Mouse (Mus musculus): ENCODE data around the gene Gna11. TPM values are rescaled to one million over a fixed set of nuclear protein-coding genes. Genes with fewer than 3 reads are reported as not detected.
A peak's percentile ranks its signal among the peaks of the same experiment; 100 is the strongest.

Gna11 gene
- total and polyA plus RNA-seq, 2 experiments from 2014 or later, result 114 to 126 TPM

DNA sequence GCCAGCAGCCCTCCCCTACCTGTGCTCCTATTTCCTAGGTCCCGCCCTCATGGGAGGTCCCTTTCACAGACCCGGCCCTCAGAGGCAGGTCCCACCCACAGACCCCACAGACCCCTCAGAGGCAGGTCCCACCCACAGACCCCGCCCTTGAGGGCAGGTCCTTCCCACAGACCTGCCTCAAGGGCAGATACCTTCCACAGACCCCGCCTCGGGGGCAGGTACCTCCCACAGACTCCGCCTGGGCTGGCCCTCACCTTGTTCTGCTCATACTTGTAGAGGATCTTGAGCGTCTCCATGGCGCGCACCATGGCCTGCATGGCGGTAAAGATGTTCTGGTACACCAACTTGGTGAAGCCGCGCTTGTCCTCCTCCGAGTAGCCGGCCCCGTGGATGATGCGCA is 10.2 kb downstream of the Gna11 start:
- H3K9ac ChIP-seq, result no peak overlapping the region
- ATAC-seq, result no peak
- TF ChIP-seq CTCF (IDR thresholded peaks at IDR 0.05; ENCODE audit: low read depth), result no peak

DNA sequence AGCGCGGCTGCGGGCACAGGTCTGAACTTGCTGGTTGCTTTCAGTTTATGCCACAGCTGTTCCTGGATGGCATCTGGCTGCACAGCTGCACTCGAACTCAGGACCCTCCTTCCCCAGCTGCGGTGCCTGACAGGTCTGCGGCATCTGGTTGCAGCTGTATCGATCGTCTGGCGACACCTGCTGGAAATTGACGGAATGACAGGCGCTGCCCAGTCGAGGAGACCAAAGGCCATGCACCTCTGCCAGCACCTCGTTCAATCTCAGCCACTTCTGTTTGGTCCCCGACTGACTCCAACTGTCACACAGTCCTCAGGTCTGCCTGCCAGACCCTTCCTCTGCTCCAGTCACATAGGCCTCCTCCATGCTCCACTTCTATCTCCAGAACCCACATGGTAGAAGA is 18.2 kb downstream of the Gna11 start:
- no peaks in the 10 kb centered on the region for H3K9me3 ChIP-seq (ENCODE audit: low read length)
- no peak for ATAC-seq
- no peak overlapping the region for H3K4me3 ChIP-seq (ENCODE audit: low read depth, low read length)
- H3K36me3 ChIP-seq (ENCODE audit: insufficient read depth), result peaks cover 33% of the 10 kb centered on the region
- H3K4me1 ChIP-seq (ENCODE audit: insufficient read depth), result no peaks in the 10 kb centered on the region
- H3K4me2 ChIP-seq (ENCODE audit: low read depth), result no peak overlapping the region
- H3K27me3 ChIP-seq (ENCODE audit: insufficient read depth, low read length), result no peaks in the 10 kb centered on the region
- H3K9ac ChIP-seq, result no peak overlapping the region
- no peak overlapping the region for H3K27ac ChIP-seq (ENCODE audit: low read depth, low read length)
- peak; percentile 83 for TF ChIP-seq CTCF (IDR thresholded peaks at IDR 0.05; ENCODE audit: low read depth)
- peak; percentile 63 for DNase-seq
- 14% methylated on average over 14 of the region's 14 CpGs for WGBS

More for the DNA sequence above, 10.2 kb downstream of the Gna11 start:
- WGBS, result 73% methylated on average over 16 of the region's 16 CpGs
- no peak overlapping the region for H3K27ac ChIP-seq (ENCODE audit: low read depth, low read length)
- H3K27me3 ChIP-seq (ENCODE audit: insufficient read depth, low read length), result no peaks in the 10 kb centered on the region
- no peaks in the 10 kb centered on the region for H3K9me3 ChIP-seq (ENCODE audit: low read length)
- no peak for DNase-seq
- no peak overlapping the region for H3K4me2 ChIP-seq (ENCODE audit: low read depth)
- H3K36me3 ChIP-seq (ENCODE audit: insufficient read depth), result peaks cover 25% of the 10 kb centered on the region
- H3K4me1 ChIP-seq (ENCODE audit: insufficient read depth), result no peaks in the 10 kb centered on the region
- H3K4me3 ChIP-seq (ENCODE audit: low read depth, low read length), result no peak overlapping the region

DNA sequence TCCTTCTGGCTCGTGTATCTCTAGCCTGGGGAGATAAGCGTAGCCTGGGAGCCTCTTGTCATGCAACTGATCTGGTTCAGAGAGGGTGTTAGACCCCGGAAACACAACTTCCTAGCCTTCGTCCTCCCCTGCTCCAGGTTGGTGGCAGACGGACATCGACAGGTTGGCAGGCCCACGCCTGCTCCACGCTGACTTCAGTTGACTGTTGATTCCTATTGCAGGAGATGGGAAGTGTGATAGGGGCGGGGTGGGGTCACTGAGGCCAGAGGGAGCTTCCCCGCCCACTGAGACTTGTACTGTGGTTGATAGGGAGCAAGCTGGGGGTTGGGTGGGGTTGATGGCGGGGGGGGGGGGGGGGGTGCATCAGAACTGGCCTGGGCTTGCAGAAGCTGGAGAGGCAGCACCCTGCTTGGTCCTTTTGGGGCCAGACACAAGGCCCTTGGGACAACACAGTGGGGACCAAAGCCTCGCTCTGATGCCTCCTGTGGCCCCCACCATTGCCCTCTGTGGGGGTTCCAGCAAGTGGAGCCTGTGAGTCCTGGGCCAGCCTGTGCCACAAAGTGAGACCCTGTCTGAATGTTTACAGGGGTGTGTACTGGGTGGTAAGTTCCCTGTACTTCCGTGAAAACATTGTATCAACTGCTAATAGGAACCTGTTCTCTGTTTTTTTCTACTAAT is 19.8 kb downstream of the Gna11 start:
- H3K27me3 ChIP-seq (ENCODE audit: insufficient read depth, low read length), result no peaks in the 10 kb centered on the region
- no peak for TF ChIP-seq CTCF (IDR thresholded peaks at IDR 0.05; ENCODE audit: low read depth)
- ATAC-seq, result no peak
- no peaks in the 10 kb centered on the region for H3K4me1 ChIP-seq (ENCODE audit: insufficient read depth)
- no peaks in the 10 kb centered on the region for H3K9me3 ChIP-seq (ENCODE audit: low read length)
- H3K4me3 ChIP-seq (ENCODE audit: low read depth, low read length), result no peak overlapping the region
- H3K9ac ChIP-seq, result no peak overlapping the region
- no peak overlapping the region for H3K4me2 ChIP-seq (ENCODE audit: low read depth)
- peaks cover 25% of the 10 kb centered on the region for H3K36me3 ChIP-seq (ENCODE audit: insufficient read depth)
- no peak overlapping the region for H3K27ac ChIP-seq (ENCODE audit: low read depth, low read length)
- 75% methylated on average over 12 of the region's 13 CpGs for WGBS
- no peak for DNase-seq

DNA sequence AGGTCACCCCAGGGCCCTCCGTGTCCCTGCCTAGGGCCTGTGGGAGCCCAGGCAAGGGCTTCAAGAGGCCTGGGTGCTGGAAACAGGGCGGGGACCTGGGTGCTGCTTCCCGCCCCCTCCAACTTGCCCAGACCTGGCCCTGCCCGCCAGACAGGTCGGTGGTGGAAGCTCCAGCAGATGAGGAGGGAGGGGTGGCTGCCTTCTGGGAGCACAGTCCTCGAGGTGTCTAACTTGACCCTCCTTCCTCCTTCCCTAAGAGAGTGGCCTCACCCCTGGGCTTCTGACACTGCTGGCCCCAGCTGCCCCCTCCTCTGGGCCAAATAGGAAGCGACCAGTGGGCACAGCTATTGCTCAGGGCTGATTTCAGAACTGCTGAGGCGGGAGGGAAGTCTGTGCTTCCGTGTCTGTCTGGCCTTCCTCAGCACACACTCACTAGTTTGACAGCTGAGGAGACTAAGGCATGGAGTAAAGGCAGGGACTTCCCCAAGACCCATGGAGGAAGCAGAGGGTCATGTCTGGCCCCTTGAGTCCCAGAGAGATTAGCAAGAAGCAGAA is 20.9 kb downstream of the Gna11 start, which contains the start of gene Gna15:
Gene Gna15 (minus strand): TSS at position 175 of the 555 bp plus-strand sequence.
- peaks cover 14% of the 10 kb centered on the region for H3K36me3 ChIP-seq (ENCODE audit: insufficient read depth)
- TF ChIP-seq CTCF (IDR thresholded peaks at IDR 0.05; ENCODE audit: low read depth), result no peak
- H3K27me3 ChIP-seq (ENCODE audit: insufficient read depth, low read length), result no peaks in the 10 kb centered on the region
- no peak within 1 kb of the TSS for H3K9ac ChIP-seq
- H3K4me3 ChIP-seq (ENCODE audit: low read depth, low read length), result no peak within 1 kb of the TSS
- no peaks in the 10 kb centered on the region for H3K4me1 ChIP-seq (ENCODE audit: insufficient read depth)
- DNase-seq (no peak), ATAC-seq (no peak)
- WGBS, result 30% methylated on average over 9 of the region's 9 CpGs
- no peak within 1 kb of the TSS for H3K4me2 ChIP-seq (ENCODE audit: low read depth)
- no peak within 1 kb of the TSS for H3K27ac ChIP-seq (ENCODE audit: low read depth, low read length)
- H3K9me3 ChIP-seq (ENCODE audit: low read length), result no peaks in the 10 kb centered on the region

DNA sequence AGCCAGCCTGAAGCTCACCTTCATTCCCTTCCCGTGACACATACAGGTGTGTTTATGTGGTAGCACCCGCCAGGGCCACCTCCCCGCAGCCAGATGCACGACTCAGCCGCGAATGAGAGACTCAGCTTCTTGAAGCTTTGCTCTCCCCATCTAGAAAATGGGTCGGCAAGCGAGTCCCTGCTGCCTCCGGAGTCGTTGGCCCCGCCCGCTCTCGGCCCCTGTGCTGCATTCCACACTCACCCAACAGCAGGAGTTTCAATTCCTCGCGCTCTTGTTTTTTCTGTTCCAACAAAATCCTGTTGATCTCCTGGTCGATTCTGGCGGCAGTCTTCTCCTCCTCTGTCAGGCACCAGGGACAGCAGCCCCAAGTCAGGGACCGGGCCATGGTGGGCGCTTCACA is 21.4 kb downstream of the Gna11 start:
- DNase-seq, result no peak
- Histone ChIP-seq H3K4me1 (ENCODE audit: insufficient read depth) (no peaks in the 10 kb centered on the region), H3K4me3 (ENCODE audit: low read depth, low read length) (no peak overlapping the region), H3K36me3 (ENCODE audit: insufficient read depth) (peaks cover 9% of the 10 kb centered on the region; the same call in 1 of the 2 replicates), H3K27me3 (ENCODE audit: insufficient read depth, low read length) (no peaks in the 10 kb centered on the region), H3K9me3 (ENCODE audit: low read length) (no peaks in the 10 kb centered on the region), H3K27ac (ENCODE audit: low read depth, low read length) (no peak overlapping the region), H3K9ac (no peak overlapping the region), H3K4me2 (ENCODE audit: low read depth) (no peak overlapping the region)
- WGBS, result 26% methylated on average over 19 of the region's 19 CpGs
- ATAC-seq, result no peak
- TF ChIP-seq CTCF (IDR thresholded peaks at IDR 0.05; ENCODE audit: low read depth), result no peak

DNA sequence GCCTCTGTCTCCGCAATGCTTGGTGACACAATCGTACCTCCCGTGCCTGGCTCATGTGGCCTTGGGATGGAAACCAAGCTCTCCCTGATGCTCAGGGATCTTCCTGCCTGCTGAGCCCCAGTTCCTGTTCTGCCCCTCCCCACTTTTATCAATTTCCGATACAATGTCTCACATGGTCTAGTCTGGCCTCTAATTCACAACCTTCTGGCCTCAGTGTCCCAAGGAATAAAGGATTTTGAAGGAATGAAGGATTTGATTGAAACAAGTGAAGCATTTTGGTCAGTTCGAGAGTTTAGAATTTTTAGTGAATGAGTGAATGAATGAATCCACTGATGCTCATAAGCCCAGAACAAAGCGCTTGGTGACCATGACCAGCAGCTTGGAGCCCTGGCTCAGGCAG is 21.8 kb downstream of the Gna11 start:
- no peaks in the 10 kb centered on the region for H3K4me1 ChIP-seq (ENCODE audit: insufficient read depth)
- WGBS, result 80% methylated on average over 6 of the region's 6 CpGs
- no peak for DNase-seq
- no peak overlapping the region for H3K4me3 ChIP-seq (ENCODE audit: low read depth, low read length)
- ATAC-seq, result no peak
- H3K9ac ChIP-seq, result no peak overlapping the region
- H3K27me3 ChIP-seq (ENCODE audit: insufficient read depth, low read length), result no peaks in the 10 kb centered on the region
- H3K4me2 ChIP-seq (ENCODE audit: low read depth), result no peak overlapping the region
- TF ChIP-seq CTCF (IDR thresholded peaks at IDR 0.05; ENCODE audit: low read depth), result no peak
- no peaks in the 10 kb centered on the region for H3K9me3 ChIP-seq (ENCODE audit: low read length)
- H3K27ac ChIP-seq (ENCODE audit: low read depth, low read length), result no peak overlapping the region
- H3K36me3 ChIP-seq (ENCODE audit: insufficient read depth), result peaks cover 5% of the 10 kb centered on the region; the same call in 1 of the 2 replicates

DNA sequence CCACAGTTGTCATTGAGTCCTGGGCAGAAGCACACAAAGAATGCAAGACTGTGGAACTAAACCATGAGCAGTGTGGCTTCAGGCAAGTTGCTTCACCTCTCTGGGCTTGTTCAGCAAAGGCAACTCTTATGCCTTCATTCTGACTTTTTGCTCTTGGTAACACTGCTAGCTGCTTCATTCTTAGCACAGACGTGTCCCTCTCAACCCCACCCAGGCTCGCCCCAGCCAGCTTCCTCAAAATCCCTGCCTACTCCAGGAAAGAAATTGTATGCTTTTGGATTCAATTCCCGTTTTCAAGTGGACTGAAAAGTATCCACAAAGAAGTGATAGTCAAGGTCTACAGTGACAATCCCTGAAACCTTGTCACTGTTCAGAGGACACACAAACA is 25.0 kb downstream of the Gna11 start:
- no peak overlapping the region for H3K27ac ChIP-seq (ENCODE audit: low read depth, low read length)
- no peak for DNase-seq

More for the DNA sequence above, 25.0 kb downstream of the Gna11 start:
- no peak for ATAC-seq
- TF ChIP-seq CTCF (IDR thresholded peaks at IDR 0.05; ENCODE audit: low read depth), result no peak
- Histone ChIP-seq H3K4me1 (ENCODE audit: insufficient read depth) (no peaks in the 10 kb centered on the region), H3K4me2 (ENCODE audit: low read depth) (no peak overlapping the region), H3K9ac (no peak overlapping the region), H3K9me3 (ENCODE audit: low read length) (no peaks in the 10 kb centered on the region), H3K27me3 (ENCODE audit: insufficient read depth, low read length) (no peaks in the 10 kb centered on the region), H3K4me3 (ENCODE audit: low read depth, low read length) (no peak overlapping the region), H3K36me3 (ENCODE audit: insufficient read depth) (no peaks in the 10 kb centered on the region)
- WGBS, result 76% methylated on average over 3 of the region's 3 CpGs

Data from forebrain, postnatal 0 days (tissue).